Mouse (Mus musculus): ENCODE measurements at regions not wholly inside any gene's neighbourhood (a gene's known extent, or its start where the extent isn't known, plus 50 kb on each side); places are given as distances from the start of the nearest gene placed in this dataset.
"Not testable (repeated sequence)": the region's sequence is repeated elsewhere in the genome, so short reads cannot be mapped to it uniquely, and the experiment has no call there.

DNA sequence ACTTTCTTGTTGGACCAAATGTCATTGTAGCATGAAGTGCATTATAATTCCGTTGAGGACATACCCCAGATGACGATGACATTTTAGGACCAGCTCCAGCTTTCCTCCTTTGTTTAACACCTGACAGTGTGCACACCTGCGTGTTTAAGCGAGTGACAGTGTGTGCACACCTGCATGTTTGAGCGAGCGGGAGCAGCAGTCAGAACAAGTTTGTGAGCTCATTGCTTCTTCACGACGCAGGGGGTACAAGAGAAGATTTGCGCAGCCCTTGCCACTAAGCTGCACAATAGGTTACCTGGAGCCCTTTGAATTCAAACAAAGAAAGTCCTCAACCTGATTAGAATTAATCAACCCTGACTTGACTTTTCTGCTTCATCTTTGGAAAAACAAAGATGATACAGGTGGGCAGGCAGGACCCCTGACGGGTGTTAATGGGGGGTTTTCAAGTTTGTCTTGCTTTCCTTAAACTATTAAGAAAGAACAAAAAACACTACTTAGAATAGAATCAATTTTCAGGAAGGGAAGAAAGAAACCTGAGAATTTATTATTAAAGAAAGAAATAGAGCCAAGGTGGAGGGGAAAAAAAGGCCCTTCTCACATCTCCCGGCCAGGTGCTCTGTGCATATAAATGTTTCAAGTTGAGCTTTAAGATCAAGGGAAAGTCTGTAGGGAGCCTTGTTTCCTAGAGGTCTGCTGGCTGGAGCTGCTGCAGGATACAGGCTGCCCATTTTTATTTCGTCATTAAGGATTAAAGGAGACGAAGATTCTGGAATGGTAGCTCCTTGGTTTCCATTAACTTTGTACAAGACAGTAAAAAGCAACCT is 144.8 kb upstream of the Ttc29 start:
- no peak for DNase-seq (ENCODE audit: low spot score)

DNA sequence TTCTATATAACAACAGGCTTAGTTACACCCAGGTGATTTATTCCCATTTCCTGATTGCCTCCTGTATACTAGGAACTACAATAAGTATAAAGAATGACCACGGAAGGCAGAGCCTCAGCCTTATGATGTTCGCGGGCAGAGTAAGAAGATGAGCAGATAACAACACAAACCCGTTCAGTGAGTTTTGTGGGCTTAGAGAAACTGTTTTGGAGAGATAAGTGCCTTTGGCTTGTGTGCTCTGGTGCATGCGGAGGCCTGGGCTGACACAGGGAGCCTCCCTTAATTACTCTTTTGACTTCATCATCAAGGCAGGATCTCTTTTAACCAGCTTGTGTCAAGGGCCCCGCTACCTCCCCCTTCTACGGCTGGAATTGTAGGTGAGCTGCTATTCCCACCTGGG is 139.3 kb upstream of the Ttc29 start:
- no peak for DNase-seq (ENCODE audit: low spot score)

DNA sequence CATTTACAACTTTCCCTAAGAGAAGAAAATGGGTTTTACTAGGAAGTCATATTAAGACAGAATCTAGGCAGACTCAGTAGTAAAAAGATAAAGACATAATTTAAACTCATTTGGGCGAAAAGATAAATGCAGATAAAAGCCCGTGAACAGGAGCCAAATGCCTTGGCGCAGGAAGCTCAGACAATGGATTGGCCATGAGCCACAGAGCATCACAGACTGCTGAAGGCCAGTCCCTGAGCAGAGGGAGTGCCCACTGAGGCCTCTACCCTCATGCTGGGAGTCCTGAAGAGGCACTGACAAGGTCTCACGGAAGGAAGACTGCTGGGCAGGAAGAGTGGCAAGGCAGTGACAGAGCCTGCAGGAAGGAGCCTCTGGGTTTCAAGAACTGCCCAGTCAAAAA is 136.0 kb upstream of the Ttc29 start:
- no peak for DNase-seq (ENCODE audit: low spot score)

DNA sequence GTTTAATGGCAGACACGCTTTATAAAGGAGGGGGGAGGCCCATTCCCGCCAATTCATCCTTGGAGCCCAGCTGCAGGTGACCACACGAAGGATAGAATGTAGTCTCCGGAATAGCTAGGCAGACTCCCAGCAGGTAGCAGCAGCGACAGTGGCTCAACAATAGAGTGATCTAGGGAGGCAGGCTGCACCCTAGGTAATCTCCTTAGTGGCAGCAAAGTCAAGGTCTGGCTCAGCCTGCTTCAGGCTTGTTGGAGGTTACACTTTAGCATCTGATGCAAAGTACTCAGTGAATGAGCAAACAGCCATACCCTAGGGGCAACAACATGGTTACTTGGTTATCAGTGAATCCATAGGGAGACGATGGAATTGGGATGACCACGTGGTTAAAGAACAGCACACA is 131.7 kb upstream of the Ttc29 start:
- DNase-seq (ENCODE audit: low spot score), result not testable (repeated sequence)

DNA sequence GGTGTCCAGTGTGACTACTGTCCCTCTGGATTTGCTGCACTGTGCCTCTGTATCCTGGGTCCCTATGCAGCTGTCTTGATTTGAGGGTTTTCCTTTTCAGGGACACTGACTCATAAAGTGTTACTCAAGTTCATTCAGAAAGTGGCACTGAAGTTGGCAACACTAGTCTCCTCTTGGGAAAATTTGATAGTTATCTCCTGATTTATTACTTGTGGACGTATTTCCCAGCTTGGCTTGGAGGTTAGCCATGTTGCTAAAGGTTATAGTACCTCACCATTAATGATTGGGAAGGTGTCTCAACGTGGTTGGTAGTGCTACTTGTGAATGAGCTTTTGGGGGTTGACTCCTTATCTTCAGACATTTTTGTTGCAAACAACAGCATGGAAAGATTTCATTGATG is 130.1 kb upstream of the Ttc29 start:
- no peak for DNase-seq (ENCODE audit: low spot score)

DNA sequence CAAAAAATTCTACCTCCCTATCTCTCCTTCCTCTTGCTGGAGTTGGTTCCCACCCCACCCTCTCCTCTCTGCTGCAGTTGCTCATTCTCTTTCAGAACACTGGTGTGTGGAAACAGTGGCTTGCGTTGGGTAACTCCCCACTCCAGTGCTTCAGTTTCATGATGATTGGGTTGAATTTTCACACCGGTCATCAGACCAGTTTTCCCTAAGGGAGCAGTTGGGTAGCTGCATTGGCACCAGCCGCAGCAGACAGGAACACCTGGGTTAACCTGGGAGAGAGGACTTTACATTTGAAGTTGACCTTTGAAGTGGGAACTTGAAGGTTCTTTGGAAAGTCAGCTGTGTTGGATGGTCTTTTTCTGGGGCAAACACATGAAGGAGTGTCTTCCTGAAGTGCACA is 126.7 kb upstream of the Ttc29 start:
- DNase-seq (ENCODE audit: low spot score), result no peak

DNA sequence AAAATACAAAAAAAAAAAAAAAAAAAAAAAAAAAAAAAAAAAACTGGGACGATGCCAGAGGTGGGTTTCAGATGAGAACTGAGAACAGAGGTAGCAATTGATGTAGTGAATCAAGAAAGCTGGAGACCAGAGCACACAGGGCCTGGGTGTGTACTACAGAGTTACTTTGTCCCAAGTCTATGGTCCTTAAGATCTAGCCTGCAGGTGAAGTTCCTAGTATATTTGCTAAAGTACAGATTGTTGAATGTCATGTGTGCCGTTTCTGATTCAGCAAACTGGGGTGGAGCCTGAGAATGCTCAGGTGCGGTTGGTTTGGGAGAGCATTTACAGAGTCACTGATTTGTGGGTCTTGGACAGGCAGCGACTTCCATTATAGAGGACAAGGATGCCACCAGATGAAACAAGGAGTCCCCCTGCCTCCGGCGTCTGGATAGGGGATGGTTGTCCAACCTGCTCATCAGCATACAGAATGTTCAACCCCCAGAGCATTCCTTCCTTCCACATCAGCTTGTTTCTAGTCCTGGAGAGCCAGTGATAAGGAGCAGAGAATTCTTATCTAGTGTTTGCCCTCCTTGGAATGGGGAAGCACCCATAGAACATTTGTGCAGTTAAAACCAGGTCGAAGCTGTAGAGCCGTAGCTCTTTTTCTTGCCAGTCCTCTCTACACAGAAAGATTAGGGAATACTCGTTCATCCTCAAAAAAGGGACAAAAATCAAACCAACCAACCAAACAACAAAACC is 122.5 kb upstream of the Ttc29 start:
- DNase-seq (ENCODE audit: low spot score), result no peak

DNA sequence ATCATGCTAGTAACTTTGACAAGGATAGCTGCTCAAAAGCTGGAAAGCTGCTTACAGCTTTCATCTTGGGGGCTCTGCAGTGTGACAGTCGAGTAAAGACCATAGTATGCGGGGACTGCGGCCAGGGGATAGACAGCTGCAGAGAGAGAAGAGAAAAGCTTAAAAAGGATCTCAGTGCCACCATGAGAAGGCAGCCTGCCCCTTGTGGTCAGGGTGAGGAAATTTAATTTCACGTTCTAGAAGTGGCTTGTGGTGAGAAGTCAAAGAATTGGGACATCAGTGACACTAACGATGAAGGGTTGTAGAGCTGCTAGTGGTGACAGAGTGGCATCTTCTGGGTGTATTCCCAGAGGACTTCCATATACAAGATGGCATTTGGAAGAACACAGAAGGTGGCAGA is 116.7 kb upstream of the Ttc29 start:
- no peak for DNase-seq (ENCODE audit: low spot score)

DNA sequence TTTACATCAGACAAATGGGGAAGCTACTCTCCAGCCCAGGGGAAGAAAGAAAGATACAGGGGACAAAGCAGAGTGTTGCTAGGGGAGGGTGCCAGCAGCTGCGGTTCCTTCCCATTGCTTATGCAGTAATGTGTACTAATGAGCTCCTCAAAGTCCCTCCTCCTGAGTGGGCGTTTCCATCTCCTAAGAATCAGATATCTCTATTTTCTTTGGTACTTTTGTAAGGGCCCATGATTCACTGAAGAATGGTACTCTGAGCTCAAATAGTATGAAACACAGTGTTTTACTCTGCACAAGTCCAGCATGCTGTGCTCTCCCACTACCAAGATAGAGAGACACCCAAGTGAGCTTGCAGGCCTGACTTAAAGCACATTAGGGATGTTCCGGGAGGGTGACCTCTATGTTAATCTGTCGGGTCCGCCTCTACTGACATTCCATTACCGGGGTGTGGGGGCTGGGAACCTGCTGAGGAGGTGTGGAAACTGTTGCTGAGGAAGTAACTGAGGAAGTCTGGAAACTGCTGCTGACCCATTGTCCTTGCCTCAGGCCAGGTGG is 114.8 kb upstream of the Ttc29 start:
- no peak for DNase-seq (ENCODE audit: low spot score)

DNA sequence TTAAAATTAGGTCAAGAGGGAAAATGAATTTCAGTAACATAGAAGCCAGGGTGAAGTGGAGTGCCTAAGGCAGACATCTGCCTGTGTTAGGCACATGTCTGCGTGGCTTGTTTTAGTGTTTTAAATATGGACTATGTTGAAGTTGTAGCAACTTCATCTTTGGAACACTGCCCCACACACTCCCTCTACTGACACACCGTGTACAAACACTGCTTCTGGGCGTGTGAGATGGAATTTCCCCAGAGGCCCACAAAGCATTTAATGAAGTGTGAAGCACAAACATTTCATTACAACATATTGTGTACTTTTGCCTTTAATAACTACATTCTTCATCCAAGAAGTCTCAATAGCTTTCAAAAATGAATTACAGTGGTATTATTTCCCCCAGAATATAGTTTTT is 114.0 kb upstream of the Ttc29 start:
- no peak for DNase-seq (ENCODE audit: low spot score)

DNA sequence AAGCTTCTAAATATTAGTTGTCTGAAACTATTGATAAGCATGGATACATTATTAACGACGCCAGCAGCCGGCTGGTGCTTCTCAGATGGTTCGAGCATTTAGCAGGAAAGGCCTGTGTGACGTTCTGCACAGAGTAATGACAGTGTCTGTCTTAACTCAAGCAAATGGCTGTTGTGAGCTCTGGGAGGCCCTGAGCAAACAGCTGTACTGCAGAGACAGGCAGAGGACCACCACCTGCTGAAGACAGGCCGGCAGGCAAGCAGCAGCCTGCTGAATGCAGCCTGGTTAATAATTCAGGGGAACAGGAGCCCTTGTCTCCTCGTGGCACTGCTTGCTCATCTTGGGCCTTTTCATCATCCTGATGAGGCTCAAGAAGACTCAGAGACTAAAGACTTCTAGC is 105.8 kb upstream of the Ttc29 start:
- no peak for DNase-seq (ENCODE audit: low spot score)

DNA sequence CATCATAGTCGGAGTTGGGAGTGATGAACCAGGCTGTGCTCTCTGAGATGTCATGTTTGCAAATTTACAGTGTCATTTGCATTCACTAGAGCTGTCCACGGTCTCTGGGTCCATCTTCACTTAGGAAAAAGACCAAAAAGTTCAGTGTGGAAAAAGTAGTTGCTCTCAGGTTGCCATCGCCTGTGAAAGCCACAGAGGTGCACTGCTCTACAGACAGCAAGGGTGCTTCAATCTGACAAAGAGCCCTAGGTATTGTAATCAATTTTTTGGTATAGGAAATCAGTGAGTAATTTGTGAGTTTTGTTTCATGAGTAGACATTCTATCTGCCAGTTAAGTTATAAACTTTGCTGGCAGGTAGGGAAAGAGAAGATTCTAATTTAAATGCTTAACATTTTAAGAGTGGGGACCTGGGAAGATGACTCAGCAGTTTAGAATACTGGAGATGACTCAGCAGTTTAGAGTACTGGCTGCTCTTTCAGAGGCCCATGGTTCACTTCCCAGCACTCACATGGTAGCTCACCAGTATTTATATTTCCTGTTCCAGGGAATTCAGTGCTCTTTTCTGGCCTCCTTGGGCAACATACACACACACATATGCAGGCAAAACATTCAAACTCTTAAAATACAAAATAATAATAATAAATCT is 103.0 kb upstream of the Ttc29 start:
- DNase-seq (ENCODE audit: low spot score), result no peak

DNA sequence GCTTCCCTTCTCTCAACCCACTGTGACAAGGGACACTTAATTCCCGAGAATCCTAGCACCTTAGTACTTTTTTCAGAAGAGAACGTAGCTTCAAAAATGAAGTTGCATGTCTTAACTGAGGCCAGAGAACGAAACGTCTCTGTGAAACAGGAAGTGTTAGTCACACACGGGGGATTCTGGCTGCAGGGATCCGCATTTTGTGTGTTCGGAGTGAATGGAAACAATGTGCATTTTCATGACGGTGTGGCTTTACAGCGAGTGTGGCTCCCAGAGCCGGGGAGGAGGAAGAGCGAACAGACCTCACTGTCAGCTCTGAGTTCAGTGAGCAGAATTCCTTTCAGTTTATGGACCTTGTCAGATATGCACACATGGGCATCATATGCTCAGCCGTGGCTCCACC is 100.0 kb upstream of the Ttc29 start:
- DNase-seq (ENCODE audit: low spot score), result no peak

DNA sequence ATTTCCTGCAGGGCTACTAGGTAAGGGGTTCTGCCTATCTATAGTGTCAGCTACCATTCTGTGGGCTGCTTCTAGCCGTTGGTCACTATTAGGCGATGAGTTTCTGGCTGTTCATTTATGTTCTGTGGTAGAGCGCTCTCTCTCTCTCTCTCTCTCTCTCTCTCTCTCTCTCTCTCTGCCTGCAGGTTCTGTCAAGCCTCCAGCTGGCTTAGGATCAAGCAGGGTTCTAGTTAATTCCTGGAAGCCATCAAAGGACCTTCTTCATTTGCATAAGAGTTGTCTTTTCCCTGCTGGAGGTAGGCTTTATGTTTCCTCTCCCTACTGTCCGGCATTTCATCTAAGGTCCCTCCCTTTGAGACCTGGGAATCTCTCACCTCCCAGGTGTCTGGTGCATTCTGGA is 98.6 kb upstream of the Ttc29 start:
- DNase-seq (ENCODE audit: low spot score), result no peak

DNA sequence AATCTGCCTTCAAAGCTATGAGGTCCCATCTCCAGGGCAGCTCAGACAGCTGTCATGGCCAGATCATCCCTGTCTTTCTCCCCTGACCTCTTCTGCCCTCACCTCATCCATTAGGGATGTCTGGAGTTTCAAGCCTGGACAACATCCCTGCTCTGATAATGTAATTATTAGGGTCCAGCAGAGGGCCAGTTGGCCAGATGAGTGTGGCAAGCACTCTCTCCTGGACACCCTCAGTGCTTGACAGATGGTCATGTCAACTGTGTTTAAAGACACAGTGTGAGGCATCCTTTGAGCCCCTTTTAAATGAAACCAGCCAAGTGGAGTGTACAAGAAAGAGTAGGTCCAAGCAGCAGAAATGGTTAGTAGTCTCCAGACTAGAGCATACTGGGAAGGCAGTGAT is 95.9 kb upstream of the Ttc29 start:
- peak; percentile 31 for DNase-seq (ENCODE audit: low spot score)

DNA sequence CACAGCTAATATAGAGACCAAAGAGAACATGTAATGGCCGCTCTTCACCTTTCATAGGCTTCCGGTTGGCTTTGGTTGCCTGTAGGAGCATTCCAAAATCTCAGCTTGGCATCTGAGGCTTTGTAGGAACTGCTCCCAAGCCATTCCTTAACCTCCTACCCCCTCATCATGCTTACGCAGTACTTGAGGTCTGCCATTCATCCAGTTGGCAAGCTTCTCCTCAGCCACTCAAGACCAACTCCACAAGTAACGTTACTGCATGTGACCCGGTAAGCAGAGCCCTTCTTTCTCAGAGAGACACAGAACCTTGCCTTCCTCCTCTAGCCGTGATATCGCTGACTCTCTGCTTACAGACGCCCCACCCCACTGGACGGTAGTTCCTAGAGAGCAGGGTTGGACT is 94.6 kb upstream of the Ttc29 start:
- DNase-seq (ENCODE audit: low spot score), result no peak

DNA sequence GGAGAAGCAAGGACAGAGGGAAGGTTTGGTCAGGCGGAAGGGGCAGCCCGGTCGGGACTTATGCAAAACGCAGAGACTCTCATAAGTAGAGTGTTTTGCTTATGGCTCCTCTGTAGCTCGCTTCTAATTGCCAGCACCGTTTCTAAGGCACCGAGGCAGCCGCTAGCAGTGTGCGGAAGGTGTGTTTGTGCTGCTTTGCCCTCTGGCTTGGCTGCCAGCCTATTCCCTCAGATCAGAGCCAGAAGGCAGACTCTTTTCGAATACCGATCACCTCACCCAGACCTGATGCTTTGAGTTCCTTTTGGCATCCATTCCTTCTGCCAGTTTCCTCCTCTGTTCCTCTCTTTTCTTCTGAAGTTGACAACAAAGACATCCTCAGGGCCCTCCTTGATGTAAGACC is 93.4 kb upstream of the Ttc29 start:
- DNase-seq (ENCODE audit: low spot score), result no peak

DNA sequence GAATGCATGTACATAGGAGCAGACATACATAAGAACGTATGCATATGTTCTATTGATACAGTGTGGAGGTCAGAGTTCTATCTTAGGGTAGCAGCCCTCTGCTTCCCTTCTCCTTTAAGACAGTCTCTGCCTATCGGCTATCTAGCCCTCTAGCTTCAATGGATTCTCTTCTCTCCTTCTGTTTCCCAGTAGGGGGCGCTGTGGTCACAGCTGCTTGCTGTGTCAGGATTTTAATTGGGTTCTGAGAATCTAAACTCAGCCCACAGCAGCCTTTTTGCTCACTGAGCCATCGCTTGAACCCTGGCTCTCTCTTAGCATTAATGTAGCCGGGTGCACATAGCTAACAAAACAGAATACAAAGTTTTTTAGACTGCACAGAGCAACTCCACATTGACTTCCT is 88.8 kb upstream of the Ttc29 start:
- DNase-seq (ENCODE audit: low spot score), result peak; percentile 37

DNA sequence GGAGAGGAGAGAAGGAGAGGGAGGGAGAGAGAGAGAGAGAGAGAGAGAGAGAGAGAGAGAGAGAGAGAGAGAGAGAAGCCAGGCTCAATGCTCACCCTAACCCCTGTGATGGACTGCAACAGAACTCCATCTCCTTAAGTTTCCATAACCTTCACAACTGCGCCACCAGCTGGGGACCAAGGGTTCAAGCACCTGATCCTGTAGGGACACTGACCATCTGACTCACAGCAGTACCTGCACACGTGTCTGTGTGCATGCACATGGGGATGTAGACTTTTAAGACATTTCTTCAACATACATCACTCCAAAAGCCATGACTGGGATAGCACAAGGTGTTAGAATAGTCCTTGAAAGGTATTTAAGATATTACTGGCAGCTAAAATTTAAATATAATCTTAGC is 85.2 kb upstream of the Ttc29 start:
- peak; percentile 79 for DNase-seq (ENCODE audit: low spot score)

DNA sequence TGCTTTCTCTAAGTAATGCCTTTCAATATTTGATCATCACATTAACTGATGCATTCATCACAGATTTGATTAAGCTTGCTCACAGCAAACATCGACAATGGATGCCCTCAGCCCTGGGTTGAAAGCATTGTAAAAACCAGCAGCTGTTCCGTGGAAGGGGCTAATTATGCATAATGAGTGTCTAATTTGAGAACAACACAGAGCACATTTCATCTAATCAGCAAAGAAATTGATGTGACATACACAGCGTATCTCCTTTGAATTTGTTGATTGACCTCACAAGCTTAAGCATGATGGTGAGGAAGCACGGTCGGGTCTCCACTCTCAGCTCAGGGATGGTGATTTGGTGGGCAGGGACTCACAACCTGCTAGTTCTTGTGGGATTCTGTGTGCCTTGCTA is 84.0 kb upstream of the Ttc29 start:
- DNase-seq (ENCODE audit: low spot score), result no peak

DNA sequence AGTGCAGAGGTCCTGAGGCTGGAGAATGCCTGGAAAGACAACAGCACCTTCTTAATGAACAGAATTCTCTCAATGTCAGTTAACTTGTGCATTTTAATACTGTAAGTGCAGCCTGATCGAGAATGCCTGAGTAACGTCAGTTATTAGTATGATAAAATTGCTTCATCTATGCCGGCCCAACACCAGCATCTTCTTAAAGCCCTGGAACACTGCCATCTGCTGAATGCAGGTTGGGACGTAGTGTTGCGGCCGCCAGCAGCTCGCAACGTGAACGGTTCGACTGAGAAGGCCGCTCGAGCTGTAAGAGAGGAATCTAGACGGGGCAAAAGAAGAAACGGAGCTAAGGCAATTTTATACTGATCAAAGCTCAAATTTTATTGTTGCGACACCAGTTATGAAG is 73.6 kb upstream of the Ttc29 start:
- not testable (repeated sequence) for DNase-seq (ENCODE audit: low spot score)

DNA sequence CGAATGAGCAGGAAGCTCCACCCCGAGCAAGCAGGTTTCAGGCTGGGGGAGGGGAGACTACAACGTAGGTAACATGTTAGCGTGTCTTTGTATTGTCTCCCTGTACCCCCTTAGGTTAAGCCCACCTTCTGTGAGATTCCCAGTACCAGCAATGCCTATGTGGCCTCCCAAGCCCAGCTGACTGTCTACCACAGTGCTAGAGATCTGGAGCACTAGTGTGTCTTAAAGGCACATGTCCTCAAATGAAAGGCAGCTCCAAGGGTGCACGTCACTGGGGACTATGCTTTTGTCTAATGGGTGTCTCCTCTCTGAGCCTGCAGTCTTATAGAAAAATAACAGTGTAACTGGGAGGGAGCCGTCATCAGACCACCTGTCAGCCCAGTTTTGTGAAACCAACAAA is 65.9 kb upstream of the Ttc29 start:
- no peak for DNase-seq (ENCODE audit: low spot score)

DNA sequence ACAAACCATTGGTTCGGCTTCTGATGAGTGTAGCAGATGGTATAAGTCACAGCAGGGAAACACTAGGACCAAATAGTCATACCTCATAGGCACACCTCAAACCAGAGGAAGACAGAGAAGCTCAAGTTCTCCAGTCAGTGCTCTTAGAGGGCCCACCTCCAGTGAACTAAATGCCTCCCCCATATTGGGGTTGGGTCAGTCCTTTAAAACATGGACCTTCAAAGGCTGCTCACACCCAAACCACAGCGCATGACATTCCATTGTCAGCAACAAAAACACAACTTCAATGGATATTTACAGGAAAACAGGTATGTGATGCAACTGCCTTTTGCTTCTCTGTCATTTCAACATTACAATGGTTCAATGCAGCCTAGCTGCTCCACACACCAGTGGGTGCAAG is 65.1 kb upstream of the Ttc29 start:
- no peak for DNase-seq (ENCODE audit: low spot score)

Measured in embryo, embryonic 10 days (tissue).